Mouse (Mus musculus): Measurements from ENCODE around the gene Hvcn1.
A peak's percentile ranks its signal among the peaks of the same experiment; 100 is the strongest.
"Not testable (repeated sequence)": the region's sequence is repeated elsewhere in the genome, so short reads cannot be mapped to it uniquely, and the experiment has no call there.

Hvcn1 gene

DNA sequence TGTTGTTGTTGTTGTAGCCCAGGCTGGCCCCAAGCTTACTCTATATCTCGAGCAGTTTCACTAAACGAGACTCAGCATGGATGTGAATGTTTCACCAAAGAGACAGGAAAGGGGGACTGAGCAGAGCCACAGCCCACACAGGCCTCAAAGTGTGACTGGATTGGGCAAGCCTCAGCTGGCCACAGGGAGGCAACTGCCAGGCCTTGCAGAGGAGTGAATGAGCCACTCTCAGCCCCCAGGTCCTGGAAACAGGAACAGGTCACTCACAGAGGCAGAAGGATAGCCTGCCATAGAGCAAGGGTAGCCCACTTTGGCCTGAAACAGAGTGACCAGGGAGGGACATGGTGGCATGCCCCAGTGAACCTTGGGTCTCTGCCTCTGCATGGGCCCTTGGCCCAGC is 2.4 kb upstream of the Hvcn1 start:
- DNase-seq = no peak

DNA sequence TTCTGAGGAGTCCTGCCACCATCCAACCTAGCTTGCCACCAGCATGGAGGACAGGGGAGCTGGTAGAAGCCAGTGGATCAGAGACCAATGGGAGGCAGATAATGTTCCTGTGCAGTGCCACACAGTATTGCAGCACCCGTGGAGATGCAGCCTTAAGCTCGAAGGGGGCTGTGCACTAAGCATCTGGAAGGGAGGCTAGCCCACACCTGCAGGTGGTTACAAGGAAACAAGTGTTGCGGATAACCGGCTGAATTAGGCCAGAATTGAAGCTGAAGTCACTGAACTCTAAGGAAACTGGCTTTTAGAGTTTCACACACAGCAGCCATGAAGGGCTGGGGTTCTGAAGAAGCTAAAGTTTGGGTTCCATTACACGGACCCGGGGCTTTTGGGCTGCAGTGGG is 2.3 kb downstream of the Hvcn1 start:
- no peak for DNase-seq

DNA sequence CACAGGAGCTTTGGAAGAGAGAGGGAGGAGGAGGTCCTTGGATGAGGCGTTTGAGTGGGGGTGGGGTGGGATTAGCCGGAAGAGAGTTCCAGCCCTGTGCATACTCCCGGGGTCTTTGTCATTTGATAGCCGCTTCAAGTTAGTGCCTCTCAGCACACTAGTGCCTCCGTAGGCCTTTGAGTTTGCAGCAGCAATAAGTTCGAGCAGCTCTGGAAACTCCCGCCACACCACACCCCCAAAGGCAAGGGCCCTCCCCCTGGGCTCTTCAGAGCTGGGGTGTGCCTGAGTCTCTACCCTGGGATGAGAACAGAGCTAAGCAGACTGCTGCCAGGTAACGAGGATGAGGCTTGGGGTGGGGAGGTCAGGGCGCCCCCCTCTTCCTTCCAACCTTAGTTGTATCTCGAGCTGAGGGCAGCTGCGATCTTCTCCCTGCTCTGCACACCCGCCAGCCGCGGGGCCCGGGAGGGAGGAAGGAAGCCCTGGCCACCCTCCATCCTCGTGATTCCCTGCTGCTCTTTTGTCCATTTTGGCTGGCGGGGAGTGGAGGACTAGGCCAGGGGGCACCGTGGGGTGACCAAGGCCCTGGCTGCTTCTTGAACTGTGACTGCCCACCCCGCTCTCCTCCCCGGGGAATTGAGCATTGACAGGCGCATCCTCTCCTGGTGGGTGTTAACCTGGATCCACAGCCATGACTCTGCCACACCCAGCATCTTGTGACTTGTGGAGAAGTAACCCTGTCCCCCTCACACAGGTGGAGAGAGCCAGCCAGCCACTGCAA is 3.2 kb downstream of the Hvcn1 start:
- DNase-seq = peak; percentile 61 to 75

DNA sequence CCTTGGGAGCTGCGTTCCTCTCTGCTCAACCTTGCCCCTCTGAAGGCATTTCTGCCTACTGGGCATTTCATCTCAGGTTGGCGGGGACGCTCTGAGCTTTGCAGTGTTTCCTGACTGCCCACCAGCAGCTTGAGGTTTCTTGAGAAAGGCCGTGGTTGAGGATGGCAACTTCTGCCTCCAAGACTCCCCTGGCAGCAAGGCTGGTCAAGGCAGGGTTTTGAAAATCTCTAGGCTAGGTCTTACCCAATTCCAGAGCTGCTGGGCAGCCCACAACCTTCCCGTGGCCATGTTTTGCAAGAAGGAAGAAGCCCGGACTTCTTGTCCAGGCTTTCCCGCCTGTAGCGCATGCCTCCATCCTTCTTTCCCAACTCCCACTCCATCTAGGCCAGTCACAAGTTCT is 4.3 kb downstream of the Hvcn1 start:
- DNase-seq = no peak

DNA sequence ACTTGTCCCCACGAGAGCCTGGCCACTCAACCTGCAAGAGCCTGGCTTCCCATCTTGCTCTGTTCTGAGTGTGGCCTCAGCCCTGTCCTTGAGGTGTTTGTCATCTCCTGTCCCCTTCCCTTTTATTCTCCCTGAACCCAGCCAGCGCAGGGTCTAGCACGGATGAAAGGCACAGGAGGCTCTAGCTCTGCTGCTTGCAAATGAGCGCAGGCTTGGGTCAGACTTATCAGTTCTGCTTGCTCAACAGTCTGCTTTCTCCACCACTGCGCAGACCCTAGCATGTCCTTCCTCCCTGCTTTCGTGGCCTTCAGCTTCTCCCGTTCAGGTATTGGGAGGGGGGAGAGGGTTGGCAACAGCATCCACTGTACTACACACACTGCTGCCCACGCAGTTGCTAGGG is 5.5 kb downstream of the Hvcn1 start:
- DNase-seq = no peak

DNA sequence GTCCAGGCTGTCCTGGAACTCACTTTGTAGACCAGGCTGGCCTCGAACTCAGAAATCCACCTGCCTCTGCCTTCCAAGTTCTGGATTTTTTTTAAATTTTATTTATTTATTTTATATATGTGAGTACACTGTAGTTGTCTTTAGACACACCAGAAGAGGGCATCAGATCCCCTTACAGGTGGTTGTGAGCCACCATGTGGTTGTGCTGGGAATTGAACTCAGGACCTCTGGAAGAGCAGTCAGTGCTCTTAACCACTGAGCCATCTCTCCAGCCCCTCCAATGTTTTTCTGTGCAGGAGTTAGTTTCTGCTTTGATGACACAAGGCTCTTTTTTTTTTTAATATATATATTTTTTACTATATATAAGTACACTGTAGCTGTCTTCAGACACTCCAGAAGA is 6.2 kb downstream of the Hvcn1 start:
- not testable (repeated sequence) for DNase-seq

DNA sequence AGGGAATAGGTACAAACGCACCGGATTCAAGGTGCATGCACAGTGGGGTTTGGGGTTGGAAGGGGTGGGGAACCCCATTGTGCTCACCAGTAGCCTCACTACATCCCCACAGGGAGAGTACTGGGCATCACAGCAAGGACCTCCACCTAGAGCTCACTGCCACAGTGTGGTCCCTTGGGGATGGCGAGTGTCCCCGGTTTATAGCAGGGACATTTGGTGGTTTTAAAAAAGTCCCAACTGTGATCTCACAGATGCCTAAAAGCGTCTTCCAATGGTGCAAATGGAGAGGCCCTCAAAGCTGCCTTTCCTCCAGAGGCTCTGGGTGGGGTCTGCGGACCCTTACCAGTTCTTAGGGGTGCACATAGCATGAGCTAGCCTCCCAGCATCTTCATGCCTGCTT is 7.3 kb downstream of the Hvcn1 start:
- no peak for DNase-seq

DNA sequence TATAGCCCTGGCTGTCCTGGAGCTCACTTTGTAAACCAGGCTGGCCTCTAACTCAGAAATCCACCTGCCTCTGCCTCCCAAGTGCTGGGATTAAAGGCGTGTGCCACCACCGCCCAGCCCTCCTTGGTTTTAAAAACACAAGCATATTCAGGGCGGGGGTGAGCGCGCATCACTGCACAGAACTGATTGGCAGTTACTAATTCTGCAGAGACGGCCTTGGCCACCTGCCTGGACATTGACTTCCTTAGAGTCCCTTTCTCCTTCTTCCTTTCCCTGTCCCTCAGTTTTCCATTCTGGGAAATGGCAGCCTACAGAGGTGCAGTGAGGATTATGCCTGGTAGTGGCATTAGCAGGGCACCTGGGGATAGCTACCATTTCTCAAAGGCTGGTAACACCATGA is 11.0 kb downstream of the Hvcn1 start:
- DNase-seq = no peak

DNA sequence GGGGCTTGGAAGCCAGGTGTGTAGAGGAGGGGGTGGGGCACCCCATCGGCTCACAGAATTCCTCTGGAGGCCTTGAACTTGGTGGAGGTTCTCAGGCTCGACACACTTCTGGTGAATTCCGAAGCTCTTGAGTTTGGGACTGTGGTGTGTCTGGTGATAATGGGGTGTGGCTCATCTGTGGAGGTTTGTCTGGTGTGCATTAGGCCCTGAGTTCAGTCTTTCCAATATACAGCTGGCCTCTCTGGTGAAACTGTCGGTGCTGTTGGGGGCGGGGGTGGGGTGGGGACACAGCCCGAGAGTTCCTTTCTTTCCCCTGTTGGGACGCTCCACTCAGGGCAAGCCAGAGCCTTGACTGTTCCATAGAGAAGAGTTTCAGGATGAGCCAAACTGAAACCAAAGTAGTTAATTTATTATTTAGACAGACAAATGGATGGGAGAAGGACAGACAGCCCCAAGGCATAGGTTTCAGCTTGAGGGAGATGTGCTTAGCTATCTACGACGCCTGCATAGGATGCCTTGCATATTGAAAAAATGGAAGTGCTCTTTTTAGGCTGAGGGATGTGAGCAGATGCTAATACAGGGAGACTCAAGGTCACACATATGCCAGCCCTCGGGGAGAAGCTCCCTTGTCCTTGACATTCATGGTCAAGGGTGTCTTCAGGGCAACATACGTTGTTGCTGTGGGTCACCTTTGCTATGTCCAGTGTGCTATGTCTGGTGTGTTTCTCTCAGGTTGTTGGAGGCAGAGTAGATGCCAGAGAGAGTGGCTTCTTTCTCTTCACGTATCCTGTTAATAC is 11.7 kb downstream of the Hvcn1 start:
- DNase-seq = no peak

DNA sequence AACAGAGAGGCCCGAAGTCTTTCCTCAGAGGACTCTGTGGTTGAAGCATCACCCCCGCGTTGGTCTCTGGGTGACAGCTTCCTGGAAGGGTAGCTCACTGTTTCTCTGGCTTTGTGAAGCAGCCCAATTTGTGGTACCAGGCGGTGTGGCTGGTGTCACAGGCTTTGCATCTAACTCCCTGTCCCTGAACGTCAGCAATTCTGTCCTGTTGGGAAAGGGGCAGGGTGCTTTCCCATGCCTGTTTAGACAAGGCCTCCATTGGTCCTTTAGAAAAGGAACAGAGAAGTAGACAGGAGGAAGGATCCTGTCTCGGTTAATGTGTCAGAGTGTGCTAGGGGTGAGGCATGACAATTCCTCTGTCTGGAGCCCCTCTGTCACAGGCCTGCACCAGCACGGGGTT is 12.3 kb downstream of the Hvcn1 start:
- DNase-seq = no peak

DNA sequence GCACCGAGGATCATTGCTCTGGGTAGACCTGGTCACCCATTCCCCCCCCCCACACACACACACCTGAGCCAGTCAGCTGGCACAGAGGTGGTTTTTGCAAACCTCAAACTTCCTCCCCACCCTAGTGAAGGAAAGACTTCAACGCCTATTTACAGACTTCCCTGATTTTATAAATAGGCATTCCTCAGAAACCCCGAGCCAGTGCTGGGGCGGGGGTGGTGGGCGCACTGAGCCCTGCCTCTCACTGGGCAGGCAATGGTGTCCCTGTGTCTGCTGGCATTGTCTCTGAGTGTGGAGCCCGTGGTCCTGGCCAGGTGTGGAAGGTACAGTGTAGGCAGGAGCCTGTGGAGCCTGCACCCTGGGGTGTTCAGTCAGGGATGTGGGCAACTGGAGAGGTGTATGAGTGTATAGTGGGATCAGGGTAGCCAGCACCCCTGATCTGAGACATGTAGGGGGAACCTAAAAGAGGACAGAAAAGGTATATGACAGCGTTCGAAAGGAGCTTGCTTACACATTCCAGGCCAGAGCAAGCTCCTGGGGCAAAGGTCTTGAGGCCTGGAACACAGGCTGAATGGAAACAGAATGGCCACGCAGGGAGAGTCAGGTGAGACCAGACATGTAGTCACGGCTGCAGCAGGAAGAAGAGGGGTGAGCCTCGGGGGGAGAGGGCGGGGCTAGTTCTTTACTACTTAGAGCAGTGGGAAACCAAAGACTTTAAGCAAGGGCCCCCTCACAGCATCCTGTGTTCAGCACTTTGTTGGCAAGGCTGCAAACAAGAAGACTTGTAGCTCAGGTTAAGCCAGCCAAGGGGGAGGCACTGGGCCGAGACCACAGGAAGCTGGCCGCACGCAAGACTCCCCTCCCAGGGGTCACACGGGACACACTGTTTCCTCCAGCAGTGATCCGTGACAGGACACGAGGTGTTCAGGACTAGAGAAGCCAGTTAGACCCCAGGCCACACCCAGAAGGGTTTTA is 13.3 kb downstream of the Hvcn1 start:
- DNase-seq = peak; percentile 52 to 88

DNA sequence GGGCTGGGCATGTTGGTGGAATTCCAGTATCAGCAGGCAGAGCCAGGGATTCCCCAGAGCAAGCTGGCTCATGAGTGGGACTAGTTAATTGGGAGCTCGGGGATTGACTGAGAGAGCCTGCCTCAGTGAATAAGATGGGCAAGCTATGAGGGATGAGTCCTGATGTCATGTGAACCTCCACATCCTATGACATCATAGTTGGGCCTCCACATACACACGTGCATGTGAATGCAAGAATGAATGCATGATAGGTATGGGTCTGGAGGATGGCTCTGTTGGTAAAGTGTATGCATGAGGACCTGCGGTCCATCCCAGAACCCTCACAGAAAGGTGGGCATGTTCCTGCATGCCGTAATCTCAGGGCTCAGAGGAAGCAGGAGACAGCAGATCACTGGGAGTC is 14.5 kb downstream of the Hvcn1 start:
- DNase-seq = no peak

DNA sequence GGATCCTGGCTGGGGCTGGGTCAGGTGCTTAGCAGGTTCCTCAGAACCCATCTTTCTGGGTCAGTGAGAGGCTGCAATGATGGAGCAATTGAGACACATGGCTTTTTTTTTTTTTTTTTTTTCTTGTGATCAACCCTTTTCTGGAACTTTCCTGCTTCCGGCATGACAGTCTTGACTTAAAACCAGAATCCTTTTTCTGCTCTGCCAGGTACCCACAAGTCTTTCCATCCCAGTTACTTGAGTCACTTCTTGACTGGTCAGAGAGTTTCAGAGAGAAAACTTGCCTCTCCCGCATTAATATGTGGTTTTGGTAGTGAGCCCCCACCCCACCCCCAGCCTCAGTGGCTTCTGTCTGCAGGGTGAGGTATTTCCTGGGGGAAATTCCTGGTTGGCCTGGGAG is 17.7 kb downstream of the Hvcn1 start:
- DNase-seq = no peak

DNA sequence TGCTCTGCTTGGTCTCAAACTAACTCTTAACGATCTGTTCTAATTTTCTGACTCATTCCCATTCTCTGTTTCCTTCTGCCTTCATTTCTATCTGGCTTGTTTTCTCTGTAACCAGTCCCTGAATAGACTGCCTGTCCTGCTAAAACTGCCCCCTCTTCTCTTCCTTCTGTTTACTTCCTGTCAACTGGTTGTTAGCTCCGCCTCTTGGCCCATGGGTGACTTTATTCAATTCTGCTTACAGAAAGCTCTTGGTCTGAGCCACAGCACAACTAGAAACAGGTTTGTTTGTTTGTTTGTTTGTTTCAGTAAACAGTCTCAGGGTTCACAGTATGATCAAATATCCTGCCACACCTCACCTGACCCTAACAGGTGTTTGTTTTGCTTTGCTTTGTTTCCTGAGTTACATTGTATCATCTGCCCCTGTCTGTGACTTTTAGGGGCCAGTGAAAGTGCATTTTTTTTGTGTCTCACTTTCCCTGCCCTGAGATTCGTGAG is 21.7 kb downstream of the Hvcn1 start:
- DNase-seq = no peak

DNA sequence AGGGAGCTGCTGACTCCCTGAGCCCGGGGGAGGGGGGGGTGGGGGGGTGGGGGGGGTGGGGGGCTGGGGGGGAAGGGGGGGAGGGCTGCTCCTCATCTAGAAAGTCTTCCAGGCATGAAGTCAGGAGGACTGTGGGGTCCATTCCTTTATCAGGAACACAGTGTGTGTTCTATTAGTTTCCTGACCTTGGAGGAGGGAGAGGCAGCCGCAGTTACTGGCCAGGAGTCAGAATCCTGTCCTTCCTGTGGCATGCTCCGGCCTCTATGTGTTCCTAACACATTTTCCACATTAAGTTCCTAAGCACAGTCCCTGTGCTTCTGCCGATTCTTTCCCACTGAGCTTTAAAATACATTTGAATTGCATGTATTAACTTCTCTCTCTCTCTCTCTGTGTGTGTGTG is 22.2 kb downstream of the Hvcn1 start:
- peak in 1 of 2 experiments; percentile 60 for DNase-seq

DNA sequence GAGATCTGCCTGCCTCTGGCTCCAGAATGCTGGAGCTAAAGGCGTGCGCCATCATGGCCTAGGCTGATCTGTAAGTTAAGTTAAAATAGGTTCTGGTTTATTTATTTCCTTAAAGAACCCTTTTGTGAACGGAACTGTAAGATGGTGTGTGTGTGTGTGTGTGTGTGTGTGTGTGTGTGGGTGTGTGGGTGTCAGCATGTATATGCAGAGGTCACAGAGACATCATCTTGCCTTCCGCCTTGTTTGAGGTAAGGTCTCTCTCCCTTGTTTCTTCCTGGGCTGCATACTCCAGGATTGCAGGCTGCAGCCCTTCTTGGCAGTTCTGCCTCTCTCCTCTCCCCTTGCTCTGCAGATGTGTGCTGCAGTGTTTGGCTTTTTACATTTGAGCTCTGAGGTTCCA is 24.2 kb downstream of the Hvcn1 start:
- no peak for DNase-seq

DNA sequence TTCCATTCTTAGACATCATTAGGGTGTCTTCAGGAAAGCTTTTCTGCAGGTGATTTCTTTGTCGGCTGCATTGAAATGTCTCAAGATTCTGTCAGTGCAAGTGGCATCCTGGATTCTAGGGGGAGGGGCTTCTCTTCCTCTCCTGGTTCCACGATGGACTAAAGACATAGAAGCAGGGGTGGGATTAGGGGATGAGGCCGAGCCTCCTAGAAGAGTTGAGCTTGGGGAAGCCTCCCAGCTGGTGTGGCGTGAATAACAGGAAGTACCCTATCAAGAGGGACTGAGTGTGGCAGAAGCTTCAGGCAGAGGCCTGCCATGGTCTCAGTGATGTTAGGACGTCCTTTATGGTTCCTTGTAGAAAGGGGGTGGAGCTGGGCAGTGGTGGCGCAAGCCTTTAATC is 24.8 kb downstream of the Hvcn1 start:
- no peak for DNase-seq

DNA sequence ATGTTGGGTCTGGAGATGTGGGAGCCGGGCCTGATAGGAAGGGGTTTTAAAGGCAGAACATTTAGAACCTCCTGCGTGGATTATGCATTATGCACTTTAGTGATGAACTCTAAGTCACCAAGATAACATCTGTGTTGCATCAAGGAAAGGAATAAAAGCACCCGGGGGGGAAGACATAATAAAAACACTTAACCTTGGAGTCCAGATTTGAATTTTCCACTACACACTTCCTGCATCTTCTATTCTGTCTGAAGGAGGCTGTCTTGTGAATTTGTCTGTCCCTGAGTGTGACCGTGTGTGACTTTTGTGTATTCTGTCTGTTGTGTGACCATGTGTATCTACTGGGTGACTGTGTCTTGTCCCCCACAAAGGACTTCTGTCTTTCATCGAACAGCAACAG is 25.4 kb downstream of the Hvcn1 start:
- DNase-seq = no peak

DNA sequence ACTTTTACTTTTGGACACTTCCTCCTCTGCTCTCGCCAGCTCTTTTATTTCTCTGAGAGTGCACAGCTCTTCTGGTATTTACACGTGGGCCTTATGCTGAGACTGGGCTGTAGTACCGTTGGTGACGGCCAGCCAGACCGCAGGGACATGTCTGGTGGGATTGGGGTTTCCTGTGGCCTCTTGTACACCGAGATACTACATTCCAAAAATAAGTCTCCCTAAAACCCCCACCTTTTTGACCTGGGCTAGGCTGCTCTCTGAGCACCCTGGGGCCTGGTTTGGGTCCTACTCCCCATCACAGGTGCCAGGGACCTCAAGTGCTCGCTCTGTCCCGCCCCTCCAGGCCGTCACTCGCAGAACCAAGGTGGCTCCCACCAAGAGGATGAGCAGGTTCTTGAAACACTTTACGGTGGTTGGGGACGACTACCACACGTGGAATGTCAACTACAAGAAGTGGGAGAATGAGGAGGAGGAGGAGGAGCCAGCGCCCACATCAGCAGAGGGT is 26.5 kb downstream of the Hvcn1 start:
- DNase-seq = no peak

DNA sequence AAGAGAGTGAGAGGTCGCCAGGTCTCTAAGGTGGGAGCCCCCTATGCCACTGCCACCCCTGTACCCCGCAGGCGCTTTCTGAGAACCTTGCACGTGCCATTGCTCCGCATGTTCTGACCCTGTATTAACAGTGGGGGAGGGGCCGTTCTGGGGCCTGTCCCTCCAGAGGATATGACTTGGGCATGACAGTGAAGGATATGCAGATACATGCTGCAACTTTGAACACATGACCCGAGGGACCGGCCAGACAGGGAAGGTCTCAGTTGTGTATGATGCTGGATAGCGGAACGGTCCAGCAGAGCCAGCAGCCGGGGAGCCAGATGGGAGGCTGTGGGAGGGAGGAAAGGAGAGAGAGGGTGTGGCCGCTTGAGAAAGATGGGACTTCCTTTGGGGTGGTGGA is 27.1 kb downstream of the Hvcn1 start:
- peak in 1 of 2 experiments; percentile 47 for DNase-seq

DNA sequence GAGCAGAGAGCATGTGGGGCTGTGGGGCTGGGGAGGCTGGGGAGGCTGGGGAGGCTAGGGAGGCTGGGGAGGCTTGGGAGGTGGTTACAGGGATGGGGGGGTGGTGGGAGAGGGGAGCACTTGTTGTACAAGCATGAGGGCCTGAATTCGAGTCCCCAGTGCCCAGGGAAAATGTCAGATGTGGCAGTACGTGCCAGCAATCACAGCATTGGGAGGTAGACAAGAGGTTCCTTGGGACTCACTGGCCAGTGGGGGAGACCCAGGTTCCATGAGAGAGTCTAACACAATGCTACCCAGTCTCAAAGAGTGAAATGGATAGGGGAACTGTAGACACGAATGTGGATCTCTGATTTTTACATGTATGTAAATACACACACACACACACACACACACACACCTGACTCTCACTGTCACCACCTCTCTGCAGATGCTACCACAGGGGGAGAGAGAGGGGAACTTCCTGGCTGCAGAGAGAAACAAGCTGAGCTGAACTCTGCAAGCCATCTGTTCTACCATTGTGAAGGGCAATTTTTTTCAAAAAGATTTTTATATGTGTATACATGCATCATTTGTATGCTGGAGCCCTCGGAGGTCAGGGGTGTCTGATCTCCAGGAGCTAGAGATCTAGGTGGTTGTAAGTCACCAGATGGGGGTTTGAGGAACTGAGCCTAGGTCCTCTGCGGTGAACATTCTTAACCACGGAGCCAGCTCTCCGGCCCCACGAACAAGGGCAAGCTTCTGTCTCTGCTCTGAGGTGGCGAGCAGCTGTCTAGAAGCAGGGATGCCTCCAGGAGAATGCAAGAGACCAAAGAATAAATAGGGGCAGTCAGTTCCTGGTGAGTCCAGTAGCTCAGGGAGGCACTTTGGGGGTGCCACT is 28.0 kb downstream of the Hvcn1 start:
- no peak for DNase-seq
